Mouse (Mus musculus) left cerebral cortex, adult 6 months (tissue): ENCODE data around the gene Colq. TPM values are rescaled to one million over a fixed set of nuclear protein-coding genes. Genes with fewer than 3 reads are reported as not detected.

Source experiments
- long read RNA-seq, 2 experiments: library from polyadenylated mRNA; unstranded; transcript quantifications; one replicate each; pipeline ENCODE4 v2.0.0; 2019 to 2020
- polyA plus RNA-seq: library from polyadenylated mRNA; unstranded; fragments of <200 nt; fragmentation: Nextera tagmentation; gene quantifications from 2 replicates; pipeline ENCODE4 v1.2.3, GENCODE M21; 2021

The Colq gene
- polyA plus RNA-seq: 0.82 and 0.84 TPM in 2 replicates
- long read RNA-seq, experiment 1, partial matches to known transcripts: 1 of 4 reads
- long read RNA-seq, experiment 1, other reads (novel, unspliced or antisense): 0 of 4 reads
- long read RNA-seq, experiment 2, partial matches to known transcripts: 1 of 1 reads
- long read RNA-seq, experiment 2, other reads (novel, unspliced or antisense): 0 of 1 reads

GRCm38 (mm10) chr14:31591243-31591642 lies at the start of gene Colq:
Colq (minus strand) TSS chr14:31591343.

GRCm38 (mm10) chr14:31640346-31640889 lies 49.3 kb upstream of the Colq start, which contains the start of gene Gm49387:
Gm49387 (minus strand) TSS chr14:31640878.

GRCm38 (mm10) chr14:31494975-31495455 lies 96.1 kb downstream of the Colq start, which contains the start of gene Mettl6:
Mettl6 (minus strand) TSS chr14:31495040.

GRCm38 (mm10) chr14:31494349-31494974 lies 96.7 kb downstream of the Colq start, which contains the start of gene Eaf1:
Eaf1 (plus strand) TSS chr14:31494399.

Other genes starting within 250 kb of the Colq start
- gene Sh3bp5, start 155.3 kb downstream of the Colq start, polyA plus RNA-seq: 22.4 and 23.5 TPM in 2 replicates
- gene Eaf1, start 96.9 kb downstream of the Colq start, polyA plus RNA-seq: 3.1 and 4.1 TPM in 2 replicates
- gene Mettl6, start 96.3 kb downstream of the Colq start, polyA plus RNA-seq: 12.1 and 12.4 TPM in 2 replicates
- not detected in 2 replicates for gene Gm49387, start 49.5 kb upstream of the Colq start, polyA plus RNA-seq
- gene Btd, start 49.7 kb upstream of the Colq start, polyA plus RNA-seq: 7.2 and 8.8 TPM in 2 replicates
- gene Hacl1, start 49.9 kb upstream of the Colq start, polyA plus RNA-seq: 7.8 and 13.5 TPM in 2 replicates
- 2.8 and 3.3 TPM in 2 replicates for gene Ankrd28, start 239.3 kb upstream of the Colq start, polyA plus RNA-seq